ENCODE assay signal across 14 mouse cellular contexts in genomic region chr7:137868501-137868900, GRCm38 (mm10).
"Had no signal": no experiment of that assay in that cellular context is flagged by ENCODE, and none has a peak within 500 bp of the region (broad histone marks: within the 10 kb centered on the region; RNA-seq: fewer than 3 reads in every experiment).

No protein-coding gene starts in this region.

- H3K4me1 ChIP-seq: limb, embryonic 15.5 days; liver, embryonic 12.5 days; lung, embryonic 15.5 days; megakaryocyte, embryonic 14.5 days had no signal

- H3K9me3 ChIP-seq: limb, embryonic 15.5 days; liver, embryonic 12.5 days; lung, embryonic 15.5 days; midbrain, embryonic 12.5 days had no signal

- ATAC-seq: liver, embryonic 12.5 days; midbrain, embryonic 16.5 days had no signal

- H3K36me3 ChIP-seq: limb, embryonic 15.5 days; liver, embryonic 12.5 days; lung, embryonic 15.5 days; midbrain, embryonic 12.5 days had no signal

- H3K9ac ChIP-seq: limb, embryonic 15.5 days; liver, embryonic 12.5 days; lung, embryonic 15.5 days; midbrain, embryonic 12.5 days had no signal

- H3K4me3 ChIP-seq: layer of hippocampus, adult 2 months; limb, embryonic 15.5 days; liver, embryonic 12.5 days; lung, embryonic 15.5 days; megakaryocyte, embryonic 14.5 days; midbrain, embryonic 12.5 days had no signal

- H3K4me2 ChIP-seq: limb, embryonic 15.5 days; liver, embryonic 12.5 days; lung, embryonic 15.5 days; midbrain, embryonic 12.5 days had no signal

- H3K27ac ChIP-seq: layer of hippocampus, adult 2 months; limb, embryonic 15.5 days; liver, embryonic 12.5 days; lung, embryonic 15.5 days; macrophage; midbrain, embryonic 12.5 days; stomach, postnatal 0 days had no signal

- H3K27me3 ChIP-seq: limb, embryonic 15.5 days; liver, embryonic 12.5 days; lung, embryonic 15.5 days; megakaryocyte, embryonic 14.5 days; midbrain, embryonic 12.5 days had no signal

- DNase-seq: kidney, postnatal 10 days; kidney, postnatal 4 days; lung, postnatal 14 days; right cerebral cortex, adult 18-20 months; thymus, postnatal 14 days had no signal
